Mouse (Mus musculus) E14TG2a.4 (cell line): Measurements from ENCODE around the gene Klrc1.

Experiments
- H3K27me3 ChIP-seq: 2 replicates; pipeline ENCODE4 v1.6.1; 2014; ENCODE audit warnings: low read length, control low read depth; ENCODE audit not compliant: insufficient read depth
- H3K36me3 ChIP-seq: 2 replicates; pipeline ENCODE4 v1.6.1; 2014; ENCODE audit warnings: low read length, control low read depth; ENCODE audit not compliant: insufficient read depth
- H3K4me1 ChIP-seq: replicated peaks from 2 replicates; pipeline ENCODE4 v1.6.1; 2014; ENCODE audit warnings: low read depth, low read length, control low read depth
- H3K4me3 ChIP-seq: replicated peaks from 2 replicates; pipeline ENCODE4 v1.5.1; 2014; ENCODE audit warnings: mild to moderate bottlenecking, low read length
- H3K9me3 ChIP-seq: 2 replicates; pipeline ENCODE4 v1.6.1; 2014; ENCODE audit warnings: low read length, control low read depth
- CTCF ChIP-seq: conservative IDR thresholded peaks from 2 replicates; pipeline ENCODE4 v1.5.1; 2014; ENCODE audit warnings: low read length
- NANOG ChIP-seq: IDR thresholded peaks from 2 replicates; pipeline ENCODE4 v1.6.1; 2014; ENCODE audit warnings: borderline replicate concordance, low read length, mixed read lengths
- POU5F1 ChIP-seq: IDR thresholded peaks from 2 replicates; pipeline ENCODE4 v1.6.1; 2014; ENCODE audit warnings: low read length, borderline replicate concordance

Klrc1 gene

DNA sequence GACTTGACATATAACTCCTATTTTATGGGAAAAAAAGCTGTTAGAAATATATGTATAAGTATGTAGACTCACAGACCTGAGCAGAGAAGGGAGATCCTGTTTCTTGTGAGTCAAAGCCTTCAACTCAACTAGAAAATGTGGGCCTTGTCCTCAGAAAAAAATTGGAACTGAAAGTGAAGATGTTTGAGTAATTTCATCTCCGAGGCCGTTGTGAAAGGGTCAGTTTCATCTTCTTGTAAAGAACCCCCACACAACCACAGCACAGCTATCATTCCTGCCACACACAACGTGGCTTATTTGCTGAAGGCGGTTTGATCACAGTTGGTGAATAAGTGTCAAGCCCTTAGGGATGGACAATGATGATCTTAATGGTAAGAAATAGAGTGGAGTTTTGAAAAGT, 55.0 kb downstream of the Klrc1 start, which contains the start of gene Klrk1:
Klrk1 (minus strand) TSS at position 130 of the 400 bp plus-strand sequence.
- TF ChIP-seq POU5F1, result no peak
- no peak for TF ChIP-seq NANOG
- TF ChIP-seq CTCF, result no peak
- Histone ChIP-seq H3K4me1 (no peaks in the 10 kb centered on the region), H3K36me3 (no peaks in the 10 kb centered on the region), H3K4me3 (no peak within 1 kb of the TSS), H3K27me3 (no peaks in the 10 kb centered on the region), H3K9me3 (no peaks in the 10 kb centered on the region)
